Mouse (Mus musculus): ENCODE measurements at regions not wholly inside any gene's neighbourhood (a gene's known extent, or its start where the extent isn't known, plus 50 kb on each side); places are given as distances from the start of the nearest gene placed in this dataset.

DNA sequence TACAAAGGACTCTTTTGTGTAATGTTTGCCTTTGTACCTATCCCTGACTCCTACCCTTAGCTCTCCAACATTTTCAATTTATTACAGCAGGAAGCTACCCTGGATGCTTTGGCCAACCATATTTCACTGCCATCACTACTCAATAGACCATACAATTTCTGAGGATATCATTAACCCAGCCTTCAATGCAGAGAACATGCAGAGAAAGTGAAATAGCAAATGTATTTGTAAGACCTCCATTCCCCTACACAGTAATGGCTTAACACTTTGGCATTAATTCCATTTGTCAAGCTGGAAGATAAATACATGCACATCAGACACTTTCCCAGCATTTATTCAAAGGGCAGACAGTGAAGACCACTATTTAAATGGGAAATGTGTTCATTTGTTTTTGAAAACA is 661.9 kb upstream of the Tenm2 start:
- H3K27ac ChIP-seq (ENCODE audit: insufficient read depth, low read length), result no peak overlapping the region
- no peaks in the 10 kb centered on the region for H3K4me1 ChIP-seq (ENCODE audit: control insufficient read depth, insufficient read depth, low read length)
- no peak overlapping the region for H3K4me3 ChIP-seq (ENCODE audit: insufficient read depth, low read length)
- no peak for TF ChIP-seq CTCF (IDR thresholded peaks at IDR 0.05; ENCODE audit: extremely low read depth, insufficient read depth, low read length)
- no peak for TF ChIP-seq POLR2A (IDR thresholded peaks at IDR 0.05; ENCODE audit: extremely low read depth, insufficient read depth, low read length)

DNA sequence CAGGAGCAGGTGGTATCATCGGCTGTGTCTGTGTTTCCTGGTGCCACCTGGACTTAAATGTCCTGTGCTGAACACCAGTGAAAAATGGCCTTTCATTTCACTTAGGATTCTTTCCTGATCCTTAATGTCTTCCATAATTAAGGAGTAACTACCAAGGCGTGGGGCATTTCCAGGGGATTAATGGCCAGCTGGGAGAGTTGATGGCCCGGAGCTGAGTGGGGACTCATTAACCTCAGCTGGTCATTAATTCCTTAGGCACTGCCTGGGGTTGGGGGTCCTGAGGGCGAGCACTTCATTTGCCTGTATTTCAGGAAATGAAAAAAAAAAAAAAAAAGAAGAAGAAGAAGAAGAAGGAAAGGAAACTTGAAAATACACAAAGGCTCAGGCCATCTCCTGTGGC is 647.0 kb upstream of the Tenm2 start:
- Histone ChIP-seq H3K4me3 (ENCODE audit: insufficient read depth, low read length) (no peak overlapping the region), H3K4me1 (ENCODE audit: control insufficient read depth, insufficient read depth, low read length) (no peaks in the 10 kb centered on the region), H3K27ac (ENCODE audit: insufficient read depth, low read length) (no peak overlapping the region)
- no peak for TF ChIP-seq POLR2A (IDR thresholded peaks at IDR 0.05; ENCODE audit: extremely low read depth, insufficient read depth, low read length)
- TF ChIP-seq CTCF (IDR thresholded peaks at IDR 0.05; ENCODE audit: extremely low read depth, insufficient read depth, low read length), result no peak

DNA sequence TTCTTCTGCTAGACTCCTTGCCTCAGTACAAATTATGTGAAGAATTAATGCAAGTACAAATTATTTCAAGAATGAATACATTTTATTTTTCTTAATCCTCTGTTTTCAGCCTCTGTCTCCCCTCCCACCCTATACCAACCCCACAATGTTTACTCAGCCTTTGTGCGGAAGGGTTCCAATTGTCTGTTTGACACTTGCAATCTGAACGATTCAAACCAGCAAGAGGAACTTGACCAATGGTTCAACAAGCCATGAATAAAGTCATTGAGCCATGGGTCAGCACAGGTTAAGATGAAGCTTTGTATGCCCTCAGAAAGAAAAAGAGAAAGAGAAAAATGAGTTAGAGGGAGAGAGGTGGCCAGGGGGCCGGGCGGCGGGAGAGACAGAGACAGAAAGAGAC is 601.5 kb upstream of the Tenm2 start:
- Histone ChIP-seq H3K4me1 (ENCODE audit: control insufficient read depth, insufficient read depth, low read length) (no peaks in the 10 kb centered on the region), H3K27ac (ENCODE audit: insufficient read depth, low read length) (no peak overlapping the region), H3K4me3 (ENCODE audit: insufficient read depth, low read length) (no peak overlapping the region)
- TF ChIP-seq CTCF (IDR thresholded peaks at IDR 0.05; ENCODE audit: extremely low read depth, insufficient read depth, low read length), result no peak
- TF ChIP-seq POLR2A (IDR thresholded peaks at IDR 0.05; ENCODE audit: extremely low read depth, insufficient read depth, low read length), result no peak

DNA sequence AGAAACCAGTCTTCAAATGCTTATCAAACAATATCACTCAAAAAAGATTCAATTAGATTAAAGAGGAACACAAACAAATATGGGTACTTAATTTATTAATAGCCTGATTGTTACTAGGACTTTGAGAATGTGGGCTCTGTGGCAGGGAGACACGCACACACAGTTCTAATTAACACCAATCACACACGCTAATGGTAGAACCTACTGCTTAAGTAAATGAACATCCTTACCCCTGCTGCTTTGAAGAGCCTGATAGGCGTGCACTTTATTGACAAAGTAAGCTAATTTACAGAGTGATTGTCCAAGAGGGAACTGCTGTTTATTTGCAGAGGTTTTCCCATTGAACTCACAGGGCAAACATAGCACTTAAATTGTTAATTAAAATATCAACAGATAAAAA is 595.2 kb upstream of the Tenm2 start:
- TF ChIP-seq POLR2A (IDR thresholded peaks at IDR 0.05; ENCODE audit: extremely low read depth, insufficient read depth, low read length) (no peak), CTCF (IDR thresholded peaks at IDR 0.05; ENCODE audit: extremely low read depth, insufficient read depth, low read length) (no peak)
- Histone ChIP-seq H3K4me1 (ENCODE audit: control insufficient read depth, insufficient read depth, low read length) (no peaks in the 10 kb centered on the region), H3K27ac (ENCODE audit: insufficient read depth, low read length) (no peak overlapping the region)

DNA sequence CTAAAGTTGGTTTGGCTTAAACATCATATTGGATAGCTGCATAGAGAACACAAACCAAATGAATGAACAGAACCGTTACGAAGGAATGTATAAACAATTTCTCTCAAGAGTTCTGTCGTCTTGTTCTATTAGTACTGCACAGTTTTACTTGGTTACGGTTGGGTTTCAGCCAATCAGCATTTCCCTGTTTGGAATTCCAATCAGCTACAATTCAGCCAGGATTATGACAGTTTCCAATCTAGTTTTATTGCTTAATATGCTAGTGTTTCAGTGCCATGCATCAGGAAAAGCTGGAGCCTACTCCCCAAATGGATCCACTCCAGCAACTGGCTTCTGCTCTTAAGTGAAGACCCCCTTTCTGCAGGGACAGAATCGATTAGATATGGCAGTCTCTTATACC is 571.0 kb upstream of the Tenm2 start:
- Histone ChIP-seq H3K4me1 (ENCODE audit: control insufficient read depth, insufficient read depth, low read length) (no peaks in the 10 kb centered on the region), H3K27ac (ENCODE audit: insufficient read depth, low read length) (no peak overlapping the region), H3K4me3 (ENCODE audit: insufficient read depth, low read length) (no peak overlapping the region)
- no peak for TF ChIP-seq CTCF (IDR thresholded peaks at IDR 0.05; ENCODE audit: extremely low read depth, insufficient read depth, low read length)
- no peak for TF ChIP-seq POLR2A (IDR thresholded peaks at IDR 0.05; ENCODE audit: extremely low read depth, insufficient read depth, low read length)

More for the DNA sequence above, 595.2 kb upstream of the Tenm2 start:
- no peak overlapping the region for H3K4me3 ChIP-seq (ENCODE audit: insufficient read depth, low read length)

DNA sequence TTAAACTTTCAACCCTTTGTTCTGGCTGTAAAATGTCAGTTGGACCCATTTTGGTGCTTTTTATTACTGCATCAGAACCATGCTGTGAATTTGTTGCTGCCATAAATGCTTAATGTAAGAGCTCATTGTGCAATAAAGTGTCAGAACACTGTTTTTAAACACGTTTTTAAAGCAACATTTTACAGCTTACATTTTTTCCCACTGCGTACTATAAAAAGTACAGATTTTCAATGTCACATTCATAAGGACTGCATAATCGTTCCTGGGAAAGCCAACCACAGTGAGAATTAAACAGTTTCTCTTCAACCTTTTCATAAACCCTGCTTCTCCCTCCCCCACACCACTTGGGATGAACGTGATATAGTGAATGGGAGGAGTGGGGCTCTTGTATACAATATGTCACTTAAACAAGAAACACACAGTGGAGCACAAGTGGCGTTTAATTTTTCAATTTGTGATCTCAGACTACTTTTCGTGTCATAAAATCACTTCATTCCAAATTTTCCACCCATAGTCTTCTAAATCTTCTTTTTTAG is 563.1 kb upstream of the Tenm2 start:
- no peak for TF ChIP-seq CTCF (IDR thresholded peaks at IDR 0.05; ENCODE audit: extremely low read depth, insufficient read depth, low read length)

DNA sequence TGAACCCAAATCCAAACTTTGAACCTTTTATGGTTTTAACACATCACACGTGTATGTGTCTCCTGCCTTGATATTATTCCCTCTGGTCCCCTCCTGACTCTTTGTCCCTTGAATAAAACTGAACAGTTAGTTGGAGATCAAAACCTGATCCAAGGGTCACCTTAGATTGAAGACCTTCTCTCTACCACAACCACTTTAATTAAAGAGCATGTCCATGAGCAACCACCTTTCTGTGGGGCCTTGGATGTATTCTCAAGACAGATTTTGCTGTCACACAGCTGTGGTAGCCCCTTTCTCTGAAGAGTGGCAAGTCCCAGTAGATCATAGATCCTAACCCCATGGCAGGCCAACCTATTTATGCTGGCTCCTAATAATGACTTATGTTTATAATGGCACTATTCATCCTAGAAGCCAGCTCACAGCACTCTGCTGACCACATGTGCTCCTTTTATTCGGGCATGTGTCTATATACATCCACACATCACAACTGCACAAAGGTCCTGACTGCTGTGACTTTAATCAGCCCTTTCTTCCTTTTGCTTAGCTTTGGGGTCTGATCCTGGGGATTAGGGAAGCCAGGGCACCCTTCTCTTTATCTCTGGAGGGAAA is 536.8 kb upstream of the Tenm2 start:
- Histone ChIP-seq H3K4me3 (ENCODE audit: insufficient read depth, low read length) (no peak overlapping the region), H3K4me1 (ENCODE audit: control insufficient read depth, insufficient read depth, low read length) (no peaks in the 10 kb centered on the region), H3K27ac (ENCODE audit: insufficient read depth, low read length) (no peak overlapping the region)
- no peak for TF ChIP-seq CTCF (IDR thresholded peaks at IDR 0.05; ENCODE audit: extremely low read depth, insufficient read depth, low read length)
- TF ChIP-seq POLR2A (IDR thresholded peaks at IDR 0.05; ENCODE audit: extremely low read depth, insufficient read depth, low read length), result no peak

More for the DNA sequence above, 563.1 kb upstream of the Tenm2 start:
- Histone ChIP-seq H3K4me3 (ENCODE audit: insufficient read depth, low read length) (no peak overlapping the region), H3K4me1 (ENCODE audit: control insufficient read depth, insufficient read depth, low read length) (no peaks in the 10 kb centered on the region), H3K27ac (ENCODE audit: insufficient read depth, low read length) (no peak overlapping the region)

DNA sequence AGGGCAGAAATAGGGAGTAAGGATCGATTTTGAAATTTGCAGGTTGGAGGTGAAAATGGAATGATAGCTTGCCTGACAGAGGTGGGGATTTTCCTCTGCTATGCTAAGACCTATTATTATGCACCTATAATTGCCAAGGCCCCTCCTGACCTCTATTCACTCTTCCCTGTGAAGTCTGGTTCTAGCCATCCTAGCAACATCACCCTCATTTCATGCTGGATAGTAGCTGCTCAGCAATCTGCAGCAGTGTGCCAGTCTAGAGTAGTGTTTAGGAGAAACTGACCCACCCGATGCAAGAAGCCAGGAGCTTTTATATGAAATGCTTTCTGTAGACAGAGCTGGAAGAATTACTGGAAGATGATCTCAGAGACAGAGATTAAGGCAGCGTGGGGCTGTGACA is 535.1 kb upstream of the Tenm2 start:
- no peak for TF ChIP-seq CTCF (IDR thresholded peaks at IDR 0.05; ENCODE audit: extremely low read depth, insufficient read depth, low read length)
- TF ChIP-seq POLR2A (IDR thresholded peaks at IDR 0.05; ENCODE audit: extremely low read depth, insufficient read depth, low read length), result no peak
- Histone ChIP-seq H3K27ac (ENCODE audit: insufficient read depth, low read length) (no peak overlapping the region), H3K4me1 (ENCODE audit: control insufficient read depth, insufficient read depth, low read length) (no peaks in the 10 kb centered on the region), H3K4me3 (ENCODE audit: insufficient read depth, low read length) (no peak overlapping the region)

DNA sequence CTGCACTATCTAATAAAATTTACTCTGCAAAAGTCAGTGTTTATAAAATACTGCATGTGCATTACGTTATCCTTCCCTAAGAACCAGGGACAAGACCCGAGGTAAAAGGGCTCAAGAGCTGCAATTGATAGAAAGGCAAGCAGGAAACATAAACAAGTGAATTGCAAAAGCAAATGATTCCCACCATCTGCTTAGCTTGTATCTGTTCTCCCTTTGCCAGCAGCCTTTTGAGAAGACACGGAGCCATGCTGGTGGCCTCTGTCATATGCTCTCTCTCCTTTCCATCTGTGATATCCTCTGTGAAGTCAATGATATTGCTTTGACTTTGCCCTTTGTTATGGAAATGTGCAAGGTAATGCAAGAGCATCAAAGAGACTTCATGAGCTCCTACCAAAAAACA is 532.4 kb upstream of the Tenm2 start:
- no peak overlapping the region for H3K27ac ChIP-seq (ENCODE audit: insufficient read depth, low read length)
- H3K4me3 ChIP-seq (ENCODE audit: insufficient read depth, low read length), result no peak overlapping the region
- no peaks in the 10 kb centered on the region for H3K4me1 ChIP-seq (ENCODE audit: control insufficient read depth, insufficient read depth, low read length)
- no peak for TF ChIP-seq CTCF (IDR thresholded peaks at IDR 0.05; ENCODE audit: extremely low read depth, insufficient read depth, low read length)
- TF ChIP-seq POLR2A (IDR thresholded peaks at IDR 0.05; ENCODE audit: extremely low read depth, insufficient read depth, low read length), result no peak

DNA sequence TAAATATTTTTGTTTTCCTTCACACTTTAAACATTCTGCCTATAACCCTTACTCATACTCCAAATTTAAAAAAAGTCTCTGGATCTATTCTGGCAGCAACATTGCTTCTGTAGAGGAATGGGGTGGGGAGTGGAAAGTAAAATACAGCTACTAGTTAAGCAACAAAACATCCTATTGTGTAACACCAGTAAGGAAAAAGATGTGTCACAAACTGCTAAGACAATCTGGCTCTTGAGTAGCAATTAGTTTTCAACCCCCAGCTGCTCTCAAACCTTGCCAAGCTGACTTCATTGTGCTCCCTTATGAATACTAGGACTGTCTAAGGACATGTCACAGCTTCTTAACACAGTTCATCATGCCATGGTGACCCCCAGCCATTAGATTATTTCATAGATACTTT is 500.2 kb upstream of the Tenm2 start:
- Histone ChIP-seq H3K4me3 (ENCODE audit: insufficient read depth, low read length) (no peak overlapping the region), H3K27ac (ENCODE audit: insufficient read depth, low read length) (no peak overlapping the region), H3K4me1 (ENCODE audit: control insufficient read depth, insufficient read depth, low read length) (no peaks in the 10 kb centered on the region)
- TF ChIP-seq CTCF (IDR thresholded peaks at IDR 0.05; ENCODE audit: extremely low read depth, insufficient read depth, low read length), result no peak
- TF ChIP-seq POLR2A (IDR thresholded peaks at IDR 0.05; ENCODE audit: extremely low read depth, insufficient read depth, low read length), result no peak

Measured in cortical plate, adult 2 months (tissue).